ENCODE assay signal across 25 mouse cellular contexts in the genomic region with DNA sequence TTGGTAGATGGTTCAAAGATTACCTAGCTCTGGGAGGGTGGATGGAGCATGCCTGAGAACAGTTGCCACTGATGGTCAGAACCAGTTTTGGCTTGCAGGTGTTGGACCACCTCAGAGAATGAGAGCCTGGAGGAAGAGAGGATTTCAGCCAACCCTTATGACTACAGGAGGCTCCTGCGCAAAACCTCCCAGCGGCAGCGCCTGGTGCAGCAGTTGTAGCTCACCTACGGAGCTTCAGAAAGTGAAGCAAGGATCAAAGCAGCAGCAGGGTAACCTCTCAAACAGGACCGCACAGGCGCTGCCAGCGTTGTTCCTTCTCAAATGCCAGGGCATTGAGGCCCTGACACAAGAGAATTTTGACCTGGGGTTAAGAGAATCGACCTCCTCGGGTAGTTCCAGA. TPM values are rescaled to one million over a fixed set of nuclear protein-coding genes. Genes with fewer than 3 reads are reported as not detected.
DNase-seq lines count a peak whose midpoint lies in the region; ATAC-seq lines count a peak whose summit lies in the region.
"Had no signal": no experiment of that assay in that cellular context is flagged by ENCODE, and none has a peak within 500 bp of the region (broad histone marks: within the 10 kb centered on the region; RNA-seq: fewer than 3 reads in every experiment).

No protein-coding gene starts in this region.

- H3K9ac ChIP-seq in forebrain, embryonic 13.5 days = no peak overlapping the region
- no peak overlapping the region for H3K9ac ChIP-seq in neural tube, embryonic 15.5 days (replicated peaks)
- H3K9ac ChIP-seq: embryonic facial prominence, embryonic 13.5 days; heart, embryonic 13.5 days; liver, embryonic 14.5 days; lung, embryonic 15.5 days; midbrain, embryonic 13.5 days had no signal

- peak overlapping the region; percentile 32; the same call in 1 of the 2 replicates for H3K27ac ChIP-seq in forebrain, embryonic 13.5 days
- H3K27ac ChIP-seq in forebrain, embryonic 10.5 days = no peak overlapping the region
- no peak overlapping the region for H3K27ac ChIP-seq in neural tube, embryonic 15.5 days (replicated peaks)
- H3K27ac ChIP-seq: embryonic facial prominence, embryonic 13.5 days; heart, embryonic 13.5 days; layer of hippocampus, adult 2 months; liver, embryonic 14.5 days; lung, embryonic 15.5 days; macrophage; midbrain, embryonic 13.5 days had no signal

- H3K36me3 ChIP-seq in forebrain, embryonic 13.5 days (ENCODE audit: poor library complexity, severe bottlenecking) = no peaks in the 10 kb centered on the region
- no peaks in the 10 kb centered on the region for H3K36me3 ChIP-seq in forebrain, embryonic 10.5 days (replicated peaks)
- no peaks in the 10 kb centered on the region for H3K36me3 ChIP-seq in neural tube, embryonic 15.5 days
- H3K36me3 ChIP-seq: embryonic facial prominence, embryonic 13.5 days; heart, embryonic 13.5 days; lung, embryonic 15.5 days; midbrain, embryonic 13.5 days had no signal

- 4% methylated on average over 9 of the region's 9 CpGs for WGBS in forebrain, embryonic 13.5 days
- WGBS in forebrain, embryonic 10.5 days = 3% methylated on average over 9 of the region's 9 CpGs
- 5% methylated on average over 9 of the region's 9 CpGs for WGBS in neural tube, embryonic 15.5 days

- no peak for ATAC-seq in forebrain, embryonic 13.5 days
- ATAC-seq in neural tube, embryonic 15.5 days (ENCODE audit: low FRiP score) = no peak
- ATAC-seq: inflammation-experienced regulatory T-cells, adult 6 months; midbrain, embryonic 13.5 days had no signal

- peaks cover 3% of the 10 kb centered on the region; the same call in 1 of the 2 replicates for H3K9me3 ChIP-seq in forebrain, embryonic 13.5 days (replicated peaks)
- peaks cover 5% of the 10 kb centered on the region; the same call in 1 of the 2 replicates for H3K9me3 ChIP-seq in forebrain, embryonic 10.5 days
- no peaks in the 10 kb centered on the region for H3K9me3 ChIP-seq in neural tube, embryonic 15.5 days (replicated peaks)
- H3K9me3 ChIP-seq: embryonic facial prominence, embryonic 13.5 days; heart, embryonic 13.5 days; lung, embryonic 15.5 days had no signal

- DNase-seq in forebrain, embryonic 10.5 days (ENCODE audit: extremely low spot score, low spot score) = no peak
- DNase-seq in neural tube, embryonic 10.5 days (ENCODE audit: extremely low spot score, low spot score) = peak; percentile 27
- DNase-seq in brain, adult 2 months (ENCODE audit: low read depth, low spot score) = peak; percentile 45
- peak; percentile 30 for DNase-seq in retina, embryonic 14.5 days (ENCODE audit: low spot score)
- no peak for DNase-seq in cerebellum, adult 11-12 months
- DNase-seq: adrenal gland, postnatal 10 days; B cell, adult 2 months; cerebellum, adult 18-20 months; cerebellum, postnatal 25 days; gastrocnemius, postnatal 14 days; heart, adult 18-20 months; kidney, adult 8-10 months; kidney, postnatal 14 days; spleen, adult 18-20 months had no signal

- H3K4me3 ChIP-seq in forebrain, embryonic 13.5 days = no peak overlapping the region
- H3K4me3 ChIP-seq in forebrain, embryonic 10.5 days = no peak overlapping the region
- no peak overlapping the region for H3K4me3 ChIP-seq in neural tube, embryonic 15.5 days (replicated peaks)
- H3K4me3 ChIP-seq: embryonic facial prominence, embryonic 13.5 days; heart, embryonic 13.5 days; layer of hippocampus, adult 2 months; lung, embryonic 15.5 days; midbrain, embryonic 13.5 days had no signal

- no peak overlapping the region for H3K4me2 ChIP-seq in forebrain, embryonic 13.5 days
- no peak overlapping the region for H3K4me2 ChIP-seq in neural tube, embryonic 15.5 days
- H3K4me2 ChIP-seq: embryonic facial prominence, embryonic 13.5 days; heart, embryonic 13.5 days; lung, embryonic 15.5 days; midbrain, embryonic 13.5 days had no signal

- H3K4me1 ChIP-seq in forebrain, embryonic 13.5 days = peaks cover 38% of the 10 kb centered on the region
- H3K4me1 ChIP-seq in forebrain, embryonic 10.5 days = peaks cover 38% of the 10 kb centered on the region
- peaks cover 32% of the 10 kb centered on the region for H3K4me1 ChIP-seq in neural tube, embryonic 15.5 days

- peaks cover 42% of the 10 kb centered on the region for H3K27me3 ChIP-seq in forebrain, embryonic 13.5 days
- peaks cover 67% of the 10 kb centered on the region for H3K27me3 ChIP-seq in forebrain, embryonic 10.5 days (ENCODE audit: poor library complexity, severe bottlenecking)
- peaks cover 31% of the 10 kb centered on the region for H3K27me3 ChIP-seq in neural tube, embryonic 15.5 days (replicated peaks)

RNA-seq across cellular contexts. Expression of a gene that starts 4.1 kb away (rescaled TPM):
- 86.1 and 90.4 TPM in 2 replicates for polyA plus RNA-seq in forebrain, embryonic 13.5 days (2015; fragmentation: Nextera tagmentation; extraction: Ambion mirVana)
- 4.8 and 7.0 TPM in 2 replicates for polyA plus RNA-seq in forebrain, embryonic 10.5 days (2016; fragmentation: Nextera tagmentation; extraction: Ambion mirVana)
- polyA plus RNA-seq in neural tube, embryonic 15.5 days (2015; fragmentation: Nextera tagmentation; extraction: Ambion mirVana) = 28.2 and 35.7 TPM in 2 replicates
- polyA plus RNA-seq: liver, embryonic 14.5 days; macrophage; urinary bladder, adult 2 months had no signal

Comparison
In these comparisons a context has a peak if more than half of its experiments do, and no peak if none do; other contexts are left out.
1. DNase-seq: peak in neural tube, embryonic 10.5 days (single experiment), brain, adult 2 months (single experiment) and retina, embryonic 14.5 days (single experiment); none in forebrain, embryonic 10.5 days (single experiment) and cerebellum, adult 11-12 months (single experiment).